Comparison of ENCODE assay signal across 18 mouse cellular contexts in the genomic region with DNA sequence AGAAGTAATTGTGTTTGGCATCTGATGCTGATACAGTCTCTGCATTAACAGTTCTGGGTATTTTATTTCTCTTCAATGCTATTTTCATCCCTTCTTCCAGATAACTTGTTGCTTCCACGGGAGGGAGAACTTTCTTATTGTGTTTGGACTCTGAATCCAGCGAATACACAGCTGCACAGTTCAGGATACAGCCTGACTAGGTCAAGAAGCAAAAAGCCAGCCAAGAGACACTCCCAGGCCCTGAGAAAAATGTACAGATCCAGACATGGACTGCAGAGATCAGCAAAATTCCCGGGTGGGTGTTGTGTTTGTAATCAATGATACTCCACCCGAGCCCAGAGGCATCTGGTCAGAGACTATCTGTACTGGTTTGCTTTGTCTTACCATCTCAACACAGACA. TPM values are rescaled to one million over a fixed set of nuclear protein-coding genes. Genes with fewer than 3 reads are reported as not detected.
DNase-seq lines count a peak whose midpoint lies in the region; ATAC-seq and TF ChIP-seq lines count a peak whose summit lies in the region.
"Had no signal": no experiment of that assay in that cellular context is flagged by ENCODE, and none has a peak within 500 bp of the region (broad histone marks: within the 10 kb centered on the region; RNA-seq: fewer than 3 reads in every experiment).

No protein-coding gene starts in this region.

- no peak overlapping the region for H3K27ac ChIP-seq in embryonic facial prominence, embryonic 14.5 days (replicated peaks; ENCODE audit: low read depth, low read length)
- no peak overlapping the region for H3K27ac ChIP-seq in embryonic facial prominence, embryonic 10.5 days (replicated peaks)
- H3K27ac ChIP-seq in kidney, adult 2 months (ENCODE audit: insufficient read depth, low read depth, low read length): peak overlapping the region; percentile 46; the same call in 1 of the 2 replicates
- H3K27ac ChIP-seq in lung, embryonic 14.5 days (ENCODE audit: low read depth): 0 out of 2 replicates have a peak overlapping the region, but pooled peaks have one; percentile 18
- H3K27ac ChIP-seq in stomach, postnatal 0 days (replicated peaks): peak overlapping the region; percentile 53; the same call in 1 of the 2 replicates
- H3K27ac ChIP-seq: hindbrain, postnatal 0 days; liver, embryonic 12.5 days; midbrain, embryonic 13.5 days had no signal

- H3K4me1 ChIP-seq in embryonic facial prominence, embryonic 14.5 days (ENCODE audit: control insufficient read depth, insufficient read depth, low read length): peaks cover 22% of the 10 kb centered on the region
- H3K4me1 ChIP-seq in embryonic facial prominence, embryonic 10.5 days: peaks cover 15% of the 10 kb centered on the region
- no peaks in the 10 kb centered on the region for H3K4me1 ChIP-seq in kidney, adult 2 months (ENCODE audit: control insufficient read depth, insufficient read depth, low read length)
- 0 out of 2 replicates have a peak, but pooled peaks cover 2% of the 10 kb centered on the region for H3K4me1 ChIP-seq in lung, embryonic 14.5 days (ENCODE audit: insufficient read depth)
- peaks cover 3% of the 10 kb centered on the region for H3K4me1 ChIP-seq in stomach, postnatal 0 days (replicated peaks; ENCODE audit: control insufficient read depth, insufficient read depth)

- no peak for TF ChIP-seq EP300 in stomach, postnatal 0 days (optimal IDR thresholded peaks at IDR 0.05)

- peak; percentile 26 for DNase-seq in embryonic facial prominence, embryonic 14.5 days (ENCODE audit: low spot score)
- DNase-seq in embryonic facial prominence, embryonic 10.5 days (ENCODE audit: low spot score): no peak
- DNase-seq in kidney, adult 2 months: no peak
- DNase-seq in kidney, adult 11 months: no peak
- DNase-seq in lung, embryonic 14.5 days: no peak
- no peak for DNase-seq in lung, postnatal 36 days
- no peak for DNase-seq in stomach, postnatal 0 days (ENCODE audit: low spot score)
- DNase-seq in thymus, postnatal 4 days: no peak
- DNase-seq: adrenal gland, postnatal 14 days; cerebellum, adult 11-12 months; cerebellum, postnatal 25 days; right cerebral cortex, postnatal 14 days had no signal

- ATAC-seq in embryonic facial prominence, embryonic 14.5 days (ENCODE audit: low read depth): no peak
- no peak for ATAC-seq in lung, embryonic 14.5 days (ENCODE audit: insufficient read depth)
- ATAC-seq in stomach, postnatal 0 days (ENCODE audit: low FRiP score, low TSS enrichment): no peak
- ATAC-seq: forebrain, embryonic 14.5 days; hindbrain, postnatal 0 days; liver, embryonic 12.5 days; midbrain, embryonic 13.5 days had no signal

- H3K36me3 ChIP-seq in embryonic facial prominence, embryonic 14.5 days (ENCODE audit: control insufficient read depth, insufficient read depth, low read length): no peaks in the 10 kb centered on the region
- H3K36me3 ChIP-seq in embryonic facial prominence, embryonic 10.5 days (replicated peaks): 0 out of 2 replicates have a peak, but pooled peaks cover 3% of the 10 kb centered on the region
- no peaks in the 10 kb centered on the region for H3K36me3 ChIP-seq in kidney, adult 2 months (ENCODE audit: control insufficient read depth, insufficient read depth, low read length)
- no peaks in the 10 kb centered on the region for H3K36me3 ChIP-seq in lung, embryonic 14.5 days (ENCODE audit: insufficient read depth)
- H3K36me3 ChIP-seq in stomach, postnatal 0 days (ENCODE audit: control insufficient read depth, insufficient read depth, low read length): no peaks in the 10 kb centered on the region; the same call in none of the 2 replicates
- H3K36me3 ChIP-seq: liver, embryonic 12.5 days; midbrain, embryonic 13.5 days had no signal

- no peak for TF ChIP-seq POLR2A in kidney, adult 2 months (IDR thresholded peaks at IDR 0.05; ENCODE audit: low read depth, low read length)

- H3K4me3 ChIP-seq in embryonic facial prominence, embryonic 14.5 days (ENCODE audit: low read depth, low read length): no peak overlapping the region
- H3K4me3 ChIP-seq in embryonic facial prominence, embryonic 10.5 days: no peak overlapping the region
- H3K4me3 ChIP-seq in kidney, adult 2 months (ENCODE audit: insufficient read depth, low read depth, low read length): no peak overlapping the region
- H3K4me3 ChIP-seq in lung, embryonic 14.5 days (ENCODE audit: low read depth, low read length): no peak overlapping the region
- no peak overlapping the region for H3K4me3 ChIP-seq in stomach, postnatal 0 days (ENCODE audit: low read depth, low read length)
- H3K4me3 ChIP-seq: erythroblast, embryonic 14.5 days; liver, embryonic 12.5 days; midbrain, embryonic 13.5 days had no signal

- no peaks in the 10 kb centered on the region for H3K27me3 ChIP-seq in embryonic facial prominence, embryonic 14.5 days (replicated peaks; ENCODE audit: control insufficient read depth, insufficient read depth, low read length)
- peaks cover 18% of the 10 kb centered on the region for H3K27me3 ChIP-seq in embryonic facial prominence, embryonic 10.5 days (replicated peaks; ENCODE audit: low read depth, poor library complexity, severe bottlenecking)
- H3K27me3 ChIP-seq in kidney, adult 2 months (replicated peaks; ENCODE audit: control insufficient read depth, insufficient read depth, low read length): no peaks in the 10 kb centered on the region
- no peaks in the 10 kb centered on the region for H3K27me3 ChIP-seq in lung, embryonic 14.5 days (ENCODE audit: insufficient read depth, low read length)
- H3K27me3 ChIP-seq in stomach, postnatal 0 days (ENCODE audit: control insufficient read depth, insufficient read depth, low read length): no peaks in the 10 kb centered on the region
- H3K27me3 ChIP-seq: CH12.LX had no signal

- no peak for TF ChIP-seq CTCF in kidney, adult 2 months (conservative IDR thresholded peaks at IDR 0.05; ENCODE audit: insufficient read depth, insufficient read length, low read depth, low read length)
- no peak for TF ChIP-seq CTCF in lung, embryonic 14.5 days (IDR thresholded peaks at IDR 0.05; ENCODE audit: low read depth)
- no peak for TF ChIP-seq CTCF in stomach, postnatal 0 days (IDR thresholded peaks at IDR 0.05; ENCODE audit: low read depth)

- no peak overlapping the region for H3K4me2 ChIP-seq in embryonic facial prominence, embryonic 14.5 days (ENCODE audit: low read depth, low read length)
- no peak overlapping the region for H3K4me2 ChIP-seq in lung, embryonic 14.5 days
- H3K4me2 ChIP-seq in stomach, postnatal 0 days (replicated peaks; ENCODE audit: low read depth): peak overlapping the region; percentile 31
- H3K4me2 ChIP-seq: liver, embryonic 12.5 days; midbrain, embryonic 13.5 days had no signal

- 42% methylated on average over 4 of the region's 4 CpGs for WGBS in embryonic facial prominence, embryonic 14.5 days
- WGBS in embryonic facial prominence, embryonic 10.5 days: 67% methylated on average over 4 of the region's 4 CpGs
- WGBS in kidney, adult 2 months: 34% methylated on average over 4 of the region's 4 CpGs
- WGBS in lung, embryonic 14.5 days: 37% methylated on average over 4 of the region's 4 CpGs
- 20% methylated on average over 4 of the region's 4 CpGs for WGBS in stomach, postnatal 0 days

- no peak overlapping the region for H3K9ac ChIP-seq in embryonic facial prominence, embryonic 14.5 days (ENCODE audit: low read depth, low read length)
- no peak overlapping the region for H3K9ac ChIP-seq in lung, embryonic 14.5 days
- 0 out of 2 replicates have a peak overlapping the region, but pooled peaks have one; percentile 1 for H3K9ac ChIP-seq in stomach, postnatal 0 days (ENCODE audit: low read length)
- H3K9ac ChIP-seq: liver, embryonic 12.5 days; midbrain, embryonic 13.5 days had no signal

- H3K9me3 ChIP-seq in embryonic facial prominence, embryonic 14.5 days (ENCODE audit: control insufficient read depth, low read length): no peaks in the 10 kb centered on the region
- H3K9me3 ChIP-seq in embryonic facial prominence, embryonic 10.5 days: no peaks in the 10 kb centered on the region
- H3K9me3 ChIP-seq in lung, embryonic 14.5 days (ENCODE audit: low read depth, low read length): no peaks in the 10 kb centered on the region
- H3K9me3 ChIP-seq in stomach, postnatal 0 days (ENCODE audit: control insufficient read depth, low read length): no peaks in the 10 kb centered on the region
- H3K9me3 ChIP-seq: liver, embryonic 12.5 days; midbrain, embryonic 13.5 days had no signal

RNA-seq across cellular contexts. Expression of a gene that starts 37.4 kb away (rescaled TPM):
- 24.3 and 29.7 TPM in 2 replicates for polyA plus RNA-seq in embryonic facial prominence, embryonic 14.5 days (2014; fragmentation: Nextera tagmentation; extraction: Ambion mirVana)
- polyA plus RNA-seq in embryonic facial prominence, embryonic 10.5 days (2016; fragmentation: Nextera tagmentation; extraction: Ambion mirVana): 10.7 and 11.2 TPM in 2 replicates
- 45.3 and 48.1 TPM in 2 replicates for polyA plus RNA-seq in kidney, adult 2 months (2012; rRNA removed)
- 30.1 and 34.9 TPM in 2 replicates for polyA plus RNA-seq in lung, embryonic 14.5 days (2014; fragmentation: Nextera tagmentation; extraction: Ambion mirVana)
- 124 and 126 TPM in 2 replicates for polyA plus RNA-seq in stomach, postnatal 0 days (2015; fragmentation: Nextera tagmentation; extraction: Ambion mirVana)
- polyA plus RNA-seq: erythroblast, embryonic 14.5 days had no signal

Comparison
In these comparisons a context has a peak if more than half of its experiments do, and no peak if none do; other contexts are left out.
1. H3K27ac ChIP-seq: peak in kidney, adult 2 months (single experiment), lung, embryonic 14.5 days (single experiment) and stomach, postnatal 0 days (single experiment); none in embryonic facial prominence, embryonic 14.5 days (single experiment) and embryonic facial prominence, embryonic 10.5 days (single experiment).